Comparison of ENCODE assay signal across 9 mouse cellular contexts in genomic region chr8:128219539-128219938, GRCm38 (mm10).
DNase-seq lines count a peak whose midpoint lies in the region; ATAC-seq and TF ChIP-seq lines count a peak whose summit lies in the region.
"Had no signal": no experiment of that assay in that cellular context is flagged by ENCODE, and none has a peak within 500 bp of the region (broad histone marks: within the 10 kb centered on the region; RNA-seq: fewer than 3 reads in every experiment).

No protein-coding gene starts in this region.

- H3K27ac ChIP-seq in heart, embryonic 15.5 days, result peak overlapping the region; percentile 67
- no peak overlapping the region for H3K27ac ChIP-seq in midbrain, embryonic 16.5 days (ENCODE audit: low read length)
- H3K27ac ChIP-seq in intestine, postnatal 0 days (ENCODE audit: low read depth, low read length), result no peak overlapping the region
- H3K27ac ChIP-seq: liver, embryonic 15.5 days had no signal

- peak; percentile 91 for ATAC-seq in heart, embryonic 15.5 days (replicated peaks; ENCODE audit: insufficient number of reproducible peaks, insufficient read depth, low FRiP score, low read depth)
- ATAC-seq in midbrain, embryonic 16.5 days, result no peak
- no peak for ATAC-seq in intestine, postnatal 0 days

- H3K9me3 ChIP-seq in heart, embryonic 15.5 days (replicated peaks), result no peaks in the 10 kb centered on the region
- H3K9me3 ChIP-seq in midbrain, embryonic 16.5 days (replicated peaks; ENCODE audit: control insufficient read depth, low read length, poor library complexity, severe bottlenecking), result no peaks in the 10 kb centered on the region
- H3K9me3 ChIP-seq in intestine, postnatal 0 days (ENCODE audit: control insufficient read depth), result no peaks in the 10 kb centered on the region
- H3K9me3 ChIP-seq: liver, embryonic 15.5 days had no signal

- H3K4me3 ChIP-seq in heart, embryonic 15.5 days, result no peak overlapping the region
- H3K4me3 ChIP-seq in midbrain, embryonic 16.5 days (ENCODE audit: low read depth, low read length), result no peak overlapping the region
- H3K4me3 ChIP-seq in intestine, postnatal 0 days (ENCODE audit: low read depth, low read length), result no peak overlapping the region
- H3K4me3 ChIP-seq: liver, embryonic 15.5 days had no signal

- H3K9ac ChIP-seq in heart, embryonic 15.5 days, result no peak overlapping the region
- no peak overlapping the region for H3K9ac ChIP-seq in midbrain, embryonic 16.5 days (ENCODE audit: low read depth, low read length)
- no peak overlapping the region for H3K9ac ChIP-seq in intestine, postnatal 0 days (ENCODE audit: low read depth, low read length)
- H3K9ac ChIP-seq: liver, embryonic 15.5 days had no signal

- TF ChIP-seq CTCF in intestine, postnatal 0 days (IDR thresholded peaks at IDR 0.05; ENCODE audit: low read depth), result no peak

- no peaks in the 10 kb centered on the region for H3K27me3 ChIP-seq in heart, embryonic 15.5 days
- H3K27me3 ChIP-seq in midbrain, embryonic 16.5 days (ENCODE audit: control insufficient read depth, insufficient read depth, low read depth, low read length), result no peaks in the 10 kb centered on the region
- no peaks in the 10 kb centered on the region for H3K27me3 ChIP-seq in intestine, postnatal 0 days (replicated peaks; ENCODE audit: control insufficient read depth, insufficient read depth, low read length)
- H3K27me3 ChIP-seq: liver, embryonic 15.5 days had no signal

- H3K36me3 ChIP-seq in heart, embryonic 15.5 days, result no peaks in the 10 kb centered on the region
- no peaks in the 10 kb centered on the region for H3K36me3 ChIP-seq in midbrain, embryonic 16.5 days (ENCODE audit: control insufficient read depth, insufficient read depth, low read length)
- H3K36me3 ChIP-seq in intestine, postnatal 0 days (ENCODE audit: control insufficient read depth, insufficient read depth), result no peaks in the 10 kb centered on the region
- H3K36me3 ChIP-seq: liver, embryonic 15.5 days had no signal

- H3K4me1 ChIP-seq in heart, embryonic 15.5 days (replicated peaks), result peaks cover 34% of the 10 kb centered on the region
- no peaks in the 10 kb centered on the region for H3K4me1 ChIP-seq in midbrain, embryonic 16.5 days (ENCODE audit: control insufficient read depth, insufficient read depth, low read length)
- no peaks in the 10 kb centered on the region for H3K4me1 ChIP-seq in intestine, postnatal 0 days (replicated peaks; ENCODE audit: control insufficient read depth, insufficient read depth, low read length)
- H3K4me1 ChIP-seq: liver, embryonic 15.5 days had no signal

- H3K4me2 ChIP-seq in heart, embryonic 15.5 days, result peak overlapping the region; percentile 16; the same call in 1 of the 2 replicates
- H3K4me2 ChIP-seq in midbrain, embryonic 16.5 days (ENCODE audit: low read length), result no peak overlapping the region
- H3K4me2 ChIP-seq in intestine, postnatal 0 days (replicated peaks; ENCODE audit: low read depth), result no peak overlapping the region
- H3K4me2 ChIP-seq: liver, embryonic 15.5 days had no signal

- peak; percentile 7 for DNase-seq in right cerebral cortex, postnatal 4 days
- DNase-seq in right cerebral cortex, postnatal 14 days, result no peak
- peak; percentile 73 for DNase-seq in cerebellum, adult 9-11 months
- peak; percentile 47 for DNase-seq in ovary, adult 18-20 months (ENCODE audit: low spot score)
- DNase-seq in c-Kit-positive CD71-positive TER-119-positive erythroid progenitor cells, embryonic 14.5 days (ENCODE audit: low spot score), result no peak

Comparison
In these comparisons a context has a peak if more than half of its experiments do, and no peak if none do; other contexts are left out.
1. DNase-seq: peak in right cerebral cortex, postnatal 4 days (single experiment), cerebellum, adult 9-11 months (single experiment) and ovary, adult 18-20 months (single experiment); none in right cerebral cortex, postnatal 14 days (single experiment) and c-Kit-positive CD71-positive TER-119-positive erythroid progenitor cells, embryonic 14.5 days (single experiment).